ENCODE assay signal across 22 mouse cellular contexts in genomic region chr6:141246391-141246790, GRCm38 (mm10). TPM values are rescaled to one million over a fixed set of nuclear protein-coding genes. Genes with fewer than 3 reads are reported as not detected.
A peak's percentile ranks its signal among the peaks of the same experiment; 100 is the strongest.
DNase-seq lines count a peak whose midpoint lies in the region; ATAC-seq lines count a peak whose summit lies in the region.
"Had no signal": no experiment of that assay in that cellular context is flagged by ENCODE, and none has a peak within 500 bp of the region (broad histone marks: within the 10 kb centered on the region; RNA-seq: fewer than 3 reads in every experiment).

No protein-coding gene starts in this region.

- no peak overlapping the region for H3K4me2 ChIP-seq in forebrain, embryonic 16.5 days (ENCODE audit: low read length)
- H3K4me2 ChIP-seq in forebrain, embryonic 11.5 days (ENCODE audit: low read depth, low read length, severe bottlenecking) = no peak overlapping the region
- H3K4me2 ChIP-seq in limb, embryonic 12.5 days = peak overlapping the region; percentile 15; the same call in 1 of the 2 replicates
- no peak overlapping the region for H3K4me2 ChIP-seq in liver, embryonic 12.5 days
- H3K4me2 ChIP-seq: embryonic facial prominence, embryonic 13.5 days; heart, embryonic 11.5 days; hindbrain, embryonic 12.5 days; intestine, embryonic 15.5 days; midbrain, embryonic 13.5 days; neural tube, embryonic 13.5 days had no signal

- 46% methylated on average over 6 of the region's 6 CpGs for WGBS in forebrain, embryonic 16.5 days
- WGBS in forebrain, embryonic 11.5 days = 76% methylated on average over 6 of the region's 6 CpGs
- 35% methylated on average over 6 of the region's 6 CpGs for WGBS in limb, embryonic 12.5 days
- WGBS in limb, embryonic 10.5 days = 77% methylated on average over 6 of the region's 6 CpGs
- 48% methylated on average over 6 of the region's 6 CpGs for WGBS in liver, embryonic 12.5 days (ENCODE audit: insufficient replicate concordance)

- ATAC-seq in forebrain, embryonic 16.5 days = peak; percentile 32; the same call in 1 of the 2 replicates
- ATAC-seq in forebrain, embryonic 11.5 days (replicated peaks; ENCODE audit: low FRiP score) = no peak
- ATAC-seq in limb, embryonic 12.5 days (ENCODE audit: insufficient number of reproducible peaks, insufficient read depth, low FRiP score, low TSS enrichment, low read depth) = peak; percentile 21; the same call in 1 of the 2 replicates
- ATAC-seq in liver, embryonic 12.5 days = no peak
- no peak for ATAC-seq in activated CD4-positive, CD25-positive, alpha-beta regulatory T cell, adult 4 months
- ATAC-seq: intestine, embryonic 15.5 days; liver, postnatal 0 days; midbrain, embryonic 13.5 days had no signal

- no peaks in the 10 kb centered on the region for H3K36me3 ChIP-seq in forebrain, embryonic 16.5 days (ENCODE audit: control insufficient read depth, insufficient read depth)
- H3K36me3 ChIP-seq in forebrain, embryonic 11.5 days (ENCODE audit: control insufficient read depth, insufficient read depth, low read length) = no peaks in the 10 kb centered on the region
- no peaks in the 10 kb centered on the region for H3K36me3 ChIP-seq in limb, embryonic 12.5 days
- H3K36me3 ChIP-seq in limb, embryonic 10.5 days = no peaks in the 10 kb centered on the region
- H3K36me3 ChIP-seq in liver, embryonic 12.5 days = no peaks in the 10 kb centered on the region
- H3K36me3 ChIP-seq: embryonic facial prominence, embryonic 13.5 days; G1E; hindbrain, embryonic 12.5 days; intestine, embryonic 15.5 days; midbrain, embryonic 13.5 days; neural tube, embryonic 13.5 days had no signal

- DNase-seq in forebrain, embryonic 11.5 days (ENCODE audit: low spot score) = no peak
- DNase-seq in limb, embryonic 10.5 days (ENCODE audit: low spot score) = no peak
- DNase-seq in cerebellum, adult 11-12 months = peak; percentile 83
- peak; percentile 87 to 89 for DNase-seq in cerebellum, postnatal 14 days
- DNase-seq: adrenal gland, postnatal 14 days; gastrocnemius, postnatal 36 days; heart, postnatal 10 days; liver; liver, postnatal 0 days; lung, postnatal 10 days; thymus, postnatal 14 days had no signal

- H3K4me1 ChIP-seq in forebrain, embryonic 16.5 days (replicated peaks; ENCODE audit: control insufficient read depth, insufficient read depth, low read length) = peaks cover 13% of the 10 kb centered on the region
- H3K4me1 ChIP-seq in forebrain, embryonic 11.5 days (replicated peaks; ENCODE audit: control insufficient read depth, insufficient read depth, low read length) = peaks cover 3% of the 10 kb centered on the region; the same call in 1 of the 2 replicates
- H3K4me1 ChIP-seq in limb, embryonic 12.5 days (replicated peaks) = peaks cover 27% of the 10 kb centered on the region
- peaks cover 44% of the 10 kb centered on the region for H3K4me1 ChIP-seq in limb, embryonic 10.5 days
- no peaks in the 10 kb centered on the region for H3K4me1 ChIP-seq in liver, embryonic 12.5 days

- H3K4me3 ChIP-seq in forebrain, embryonic 16.5 days (replicated peaks; ENCODE audit: low read length) = no peak overlapping the region
- H3K4me3 ChIP-seq in forebrain, embryonic 11.5 days (ENCODE audit: low read depth, low read length) = no peak overlapping the region
- H3K4me3 ChIP-seq in limb, embryonic 12.5 days (replicated peaks) = no peak overlapping the region
- no peak overlapping the region for H3K4me3 ChIP-seq in limb, embryonic 10.5 days
- no peak overlapping the region for H3K4me3 ChIP-seq in liver, embryonic 12.5 days
- H3K4me3 ChIP-seq: embryonic facial prominence, embryonic 13.5 days; hindbrain, embryonic 12.5 days; intestine, embryonic 15.5 days; midbrain, embryonic 13.5 days; neural tube, embryonic 13.5 days had no signal

- H3K27me3 ChIP-seq in forebrain, embryonic 16.5 days (replicated peaks; ENCODE audit: control insufficient read depth, insufficient read depth, low read length) = peaks cover 15% of the 10 kb centered on the region
- H3K27me3 ChIP-seq in forebrain, embryonic 11.5 days (ENCODE audit: control insufficient read depth, insufficient read depth, low read length) = peaks cover 9% of the 10 kb centered on the region; the same call in 1 of the 2 replicates
- H3K27me3 ChIP-seq in limb, embryonic 12.5 days = peaks cover 16% of the 10 kb centered on the region
- H3K27me3 ChIP-seq in limb, embryonic 10.5 days (ENCODE audit: low read depth, poor library complexity, severe bottlenecking) = peaks cover 19% of the 10 kb centered on the region
- peaks cover 36% of the 10 kb centered on the region for H3K27me3 ChIP-seq in liver, embryonic 12.5 days (replicated peaks)
- H3K27me3 ChIP-seq: intestine, embryonic 15.5 days had no signal

- no peaks in the 10 kb centered on the region for H3K9me3 ChIP-seq in forebrain, embryonic 16.5 days (ENCODE audit: control insufficient read depth, low read length)
- H3K9me3 ChIP-seq in forebrain, embryonic 11.5 days (ENCODE audit: control insufficient read depth, low read length) = no peaks in the 10 kb centered on the region
- no peaks in the 10 kb centered on the region for H3K9me3 ChIP-seq in limb, embryonic 12.5 days
- no peaks in the 10 kb centered on the region for H3K9me3 ChIP-seq in limb, embryonic 10.5 days (replicated peaks)
- H3K9me3 ChIP-seq in liver, embryonic 12.5 days (replicated peaks) = no peaks in the 10 kb centered on the region
- H3K9me3 ChIP-seq: embryonic facial prominence, embryonic 13.5 days; hindbrain, embryonic 12.5 days; intestine, embryonic 15.5 days; midbrain, embryonic 13.5 days; neural tube, embryonic 13.5 days had no signal

- H3K9ac ChIP-seq in forebrain, embryonic 16.5 days (replicated peaks; ENCODE audit: low read depth, low read length) = no peak overlapping the region
- H3K9ac ChIP-seq in forebrain, embryonic 11.5 days (ENCODE audit: low read length) = no peak overlapping the region
- H3K9ac ChIP-seq in limb, embryonic 12.5 days (replicated peaks) = no peak overlapping the region
- H3K9ac ChIP-seq in liver, embryonic 12.5 days = no peak overlapping the region
- H3K9ac ChIP-seq: embryonic facial prominence, embryonic 13.5 days; hindbrain, embryonic 12.5 days; intestine, embryonic 15.5 days; liver, postnatal 0 days; midbrain, embryonic 13.5 days; neural tube, embryonic 13.5 days had no signal

- no peak overlapping the region for H3K27ac ChIP-seq in forebrain, embryonic 16.5 days (ENCODE audit: low read length)
- H3K27ac ChIP-seq in forebrain, embryonic 11.5 days (ENCODE audit: low read depth, low read length) = no peak overlapping the region
- no peak overlapping the region for H3K27ac ChIP-seq in limb, embryonic 12.5 days
- no peak overlapping the region for H3K27ac ChIP-seq in limb, embryonic 10.5 days
- no peak overlapping the region for H3K27ac ChIP-seq in liver, embryonic 12.5 days
- H3K27ac ChIP-seq: embryonic facial prominence, embryonic 13.5 days; hindbrain, embryonic 12.5 days; intestine, embryonic 15.5 days; midbrain, embryonic 13.5 days; neural tube, embryonic 13.5 days had no signal

RNA-seq across cellular contexts. Expression of gene Pde3a, which starts 2.7 kb away (rescaled TPM):
- polyA plus RNA-seq in forebrain, embryonic 16.5 days (2015; fragmentation: Nextera tagmentation; extraction: Ambion mirVana) = 1.4 and 1.7 TPM in 2 replicates
- polyA plus RNA-seq in forebrain, embryonic 11.5 days (2014; fragmentation: Nextera tagmentation; extraction: Ambion mirVana) = 1.4 and 1.7 TPM in 2 replicates
- polyA plus RNA-seq in limb, embryonic 12.5 days (2016; fragmentation: Nextera tagmentation; extraction: Ambion mirVana) = 4.4 and 5.5 TPM in 2 replicates
- polyA plus RNA-seq in limb, embryonic 10.5 days (2016; fragmentation: Nextera tagmentation; extraction: Ambion mirVana) = 2.8 and 3.0 TPM in 2 replicates
- polyA plus RNA-seq in liver, embryonic 12.5 days (2016; fragmentation: Nextera tagmentation; extraction: Ambion mirVana) = 2.8 and 2.9 TPM in 2 replicates
- under 1 TPM in 1 of 2 experiments, not detected in 1; 0.11 TPM for polyA plus RNA-seq in activated CD4-positive, CD25-positive, alpha-beta regulatory T cell, adult 4 months (2017; shearing (Covaris generic))
- polyA plus RNA-seq: G1E had no signal

Comparison
In these comparisons a context has a peak if more than half of its experiments do, and no peak if none do; other contexts are left out.
1. ATAC-seq: peak in forebrain, embryonic 16.5 days (single experiment) and limb, embryonic 12.5 days (single experiment); none in forebrain, embryonic 11.5 days (single experiment), liver, embryonic 12.5 days (single experiment) and activated CD4-positive, CD25-positive, alpha-beta regulatory T cell, adult 4 months (single experiment).
2. DNase-seq: peak in cerebellum, adult 11-12 months (single experiment) and cerebellum, postnatal 14 days (2 of 2); none in forebrain, embryonic 11.5 days (single experiment) and limb, embryonic 10.5 days (single experiment).